Mouse (Mus musculus): ENCODE measurements around the gene Cmss1.

- no peak for TF ChIP-seq POLR2A (IDR thresholded peaks at IDR 0.05; ENCODE audit: insufficient read depth, low read depth, low read length)
- TF ChIP-seq CTCF (IDR thresholded peaks at IDR 0.05; ENCODE audit: insufficient read depth, low read depth, low read length) = no peak
Observed at GRCm38 (mm10) chr16:57550088-57550487, 56.6 kb downstream of the Cmss1 start.

All from olfactory bulb, adult 2 months (tissue).